Mouse (Mus musculus): Measurements from ENCODE around the gene Olfr61. TPM values are rescaled to one million over a fixed set of nuclear protein-coding genes. Genes with fewer than 3 reads are reported as not detected.

The Olfr61 gene
- total RNA-seq (2023; ENCODE audit: inconsistent age), result not detected in 4 replicates

GRCm38 (mm10) chr7:140628670-140629069 lies at the start of gene Olfr61:
TSS of gene Olfr61 (plus strand) at chr7:140628970.

DNA sequence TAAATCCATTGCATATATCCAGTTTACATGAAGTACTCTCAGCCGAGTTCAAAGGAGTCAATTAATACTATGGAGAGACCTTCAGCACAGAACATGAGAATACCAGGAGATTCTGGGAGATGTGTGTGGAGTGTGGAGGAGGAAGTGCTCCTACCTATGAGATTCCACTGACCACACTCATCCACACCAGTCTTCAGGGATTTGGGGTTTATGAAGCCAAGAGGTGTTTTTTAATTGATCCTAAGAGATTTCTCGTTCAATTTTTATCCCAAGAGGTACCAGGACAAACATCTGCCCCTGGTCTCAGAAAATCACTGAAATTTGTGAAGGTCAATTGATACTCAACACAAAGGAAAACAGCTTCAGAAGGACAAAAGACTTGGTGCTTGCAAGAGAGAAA lies 27.8 kb upstream of the Olfr61 start, which contains the start of gene Olfr46:
TSS of gene Olfr46 (plus strand) at position 301 of the 400 bp plus-strand sequence.

DNA sequence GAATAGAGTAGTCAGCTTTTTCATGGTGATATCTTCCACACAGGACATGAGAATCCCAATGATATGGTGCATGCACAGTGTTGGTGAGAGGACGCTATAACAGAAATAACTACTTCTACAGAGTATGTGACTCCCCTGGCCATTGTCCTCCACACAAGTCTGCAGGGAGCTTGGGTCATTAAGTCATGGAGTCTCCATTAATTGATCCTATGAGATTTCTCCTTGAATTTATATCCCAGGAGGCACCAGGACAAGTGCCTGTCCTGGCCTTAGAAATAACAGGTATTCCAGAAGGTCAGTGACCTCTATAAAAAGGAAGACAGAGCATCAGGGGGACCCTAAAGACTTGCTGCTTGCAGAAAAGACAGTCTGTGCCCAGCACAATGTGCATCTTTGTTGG lies 17.4 kb downstream of the Olfr61 start, which contains the start of gene Olfr53:
TSS of gene Olfr53 (plus strand) at position 301 of the 400 bp plus-strand sequence.

DNA sequence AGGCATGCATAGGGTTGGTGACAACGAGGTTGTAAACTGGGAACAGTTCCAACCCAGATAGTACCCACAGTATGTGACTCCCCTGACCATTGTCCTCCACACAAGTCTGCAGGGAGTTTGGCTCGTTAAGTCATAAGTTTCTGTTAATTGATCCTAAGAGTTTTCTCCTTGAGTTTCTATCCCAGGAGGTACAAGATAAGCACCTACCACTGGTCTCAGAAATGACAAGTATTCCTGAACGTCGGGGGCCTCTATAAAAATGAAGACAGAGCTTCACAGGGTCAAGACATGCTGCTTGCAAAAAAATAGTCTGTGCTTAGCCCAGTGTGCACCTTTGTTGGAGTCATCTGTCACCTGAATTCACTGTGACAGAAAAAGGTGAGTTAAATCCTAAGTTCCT lies 30.9 kb downstream of the Olfr61 start, which contains the start of gene Olfr539:
TSS of gene Olfr539 (plus strand) at position 301 of the 400 bp plus-strand sequence.

DNA sequence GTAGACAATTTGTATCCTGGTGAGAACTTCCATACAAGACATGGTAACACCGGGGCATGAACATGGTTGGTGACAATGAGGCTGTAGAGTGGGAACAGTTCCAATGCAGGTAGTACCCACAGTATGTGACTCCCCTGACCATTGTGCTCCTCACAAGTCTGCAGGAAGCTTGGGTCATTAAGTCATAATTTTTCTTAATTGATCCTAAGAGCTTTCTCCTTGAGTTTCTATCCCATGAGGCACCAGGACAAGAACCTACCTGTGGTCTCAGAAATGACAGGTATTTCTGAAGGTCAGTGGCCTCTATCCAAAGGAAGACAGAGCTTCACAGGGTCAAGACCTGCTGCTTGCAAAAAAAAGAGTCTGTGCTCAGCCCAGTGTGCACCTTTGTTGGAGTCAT lies 52.9 kb downstream of the Olfr61 start, which contains the start of gene Olfr45:
TSS of gene Olfr45 (plus strand) at position 301 of the 400 bp plus-strand sequence.

Other genes with a start within 250 kb of the Olfr61 start
- not detected in 4 replicates for gene Olfr531, start 226.1 kb upstream of the Olfr61 start, total RNA-seq (2023; ENCODE audit: inconsistent age)
- gene Olfr532, start 207.3 kb upstream of the Olfr61 start, total RNA-seq (2023; ENCODE audit: inconsistent age), result not detected in 4 replicates
- gene Olfr533, start 165.6 kb upstream of the Olfr61 start, total RNA-seq (2023; ENCODE audit: inconsistent age), result not detected in 4 replicates
- not detected in 4 replicates for gene Olfr535, start 144.8 kb upstream of the Olfr61 start, total RNA-seq (2023; ENCODE audit: inconsistent age)
- not detected in 4 replicates for gene Olfr536, start 121.6 kb upstream of the Olfr61 start, total RNA-seq (2023; ENCODE audit: inconsistent age)
- gene Olfr538, start 61.1 kb upstream of the Olfr61 start, total RNA-seq (2023; ENCODE audit: inconsistent age), result not detected in 4 replicates
- gene Olfr46, start 27.7 kb upstream of the Olfr61 start, total RNA-seq (2023; ENCODE audit: inconsistent age), result not detected in 4 replicates
- gene Olfr53, start 17.5 kb downstream of the Olfr61 start, total RNA-seq (2023; ENCODE audit: inconsistent age), result not detected in 4 replicates
- not detected in 4 replicates for gene Olfr539, start 31.0 kb downstream of the Olfr61 start, total RNA-seq (2023; ENCODE audit: inconsistent age)
- not detected in 4 replicates for gene Olfr45, start 53.0 kb downstream of the Olfr61 start, total RNA-seq (2023; ENCODE audit: inconsistent age)
- not detected in 4 replicates for gene Olfr541, start 68.3 kb downstream of the Olfr61 start, total RNA-seq (2023; ENCODE audit: inconsistent age)
- not detected in 4 replicates for gene Cyp2e1, start 134.8 kb downstream of the Olfr61 start, total RNA-seq (2023; ENCODE audit: inconsistent age)
- gene Syce1, start 158.9 kb downstream of the Olfr61 start, total RNA-seq (2023; ENCODE audit: inconsistent age), result not detected in 4 replicates
- gene Zfp941, start 193.2 kb downstream of the Olfr61 start, total RNA-seq (2023; ENCODE audit: inconsistent age), result not detected in 4 replicates
- not detected in 4 replicates for gene Urah, start 206.0 kb downstream of the Olfr61 start, total RNA-seq (2023; ENCODE audit: inconsistent age)
- gene Scgb1c1, start 216.6 kb downstream of the Olfr61 start, total RNA-seq (2023; ENCODE audit: inconsistent age), result not detected in 4 replicates
- not detected in 4 replicates for gene Odf3, start 218.8 kb downstream of the Olfr61 start, total RNA-seq (2023; ENCODE audit: inconsistent age)
- not detected in 4 replicates for gene Gm45785, start 227.4 kb downstream of the Olfr61 start, total RNA-seq (2023; ENCODE audit: inconsistent age)
- 89.6 to 105 TPM (median 98.1 TPM) in 4 replicates for gene Ric8a, start 228.0 kb downstream of the Olfr61 start, total RNA-seq (2023; ENCODE audit: inconsistent age)
- 19.0 to 24.5 TPM (median 21.9 TPM) in 4 replicates for gene Bet1l, start 228.6 kb downstream of the Olfr61 start, total RNA-seq (2023; ENCODE audit: inconsistent age)